Mouse (Mus musculus) inflammation-experienced regulatory T-cells, adult 16 weeks (primary cell): ENCODE results near the gene Mul1. TPM values are rescaled to one million over a fixed set of nuclear protein-coding genes. Genes with fewer than 3 reads are reported as not detected.

Source experiments
- polyA plus RNA-seq: library from polyadenylated mRNA; unstranded; fragments of 100-300 nt; shearing (Covaris generic); gene quantifications from one replicate; pipeline ENCODE4 v1.2.1, GENCODE M21; 2017

The Mul1 gene
- 13.7 TPM for polyA plus RNA-seq

GRCm38 (mm10) chr4:138434347-138435316, at the start of gene Mul1:
Gene Mul1, plus strand, starts transcription at chr4:138434671.

GRCm38 (mm10) chr4:138395971-138396645, 38.4 kb upstream of the Mul1 start, which contains the start of gene Fam43b:
Gene Fam43b, minus strand, starts transcription at chr4:138396528.

GRCm38 (mm10) chr4:138453753-138454570, 19.5 kb downstream of the Mul1 start, which contains the start of gene Camk2n1:
Gene Camk2n1, plus strand, starts transcription at chr4:138454314.

Other genes with a start within 250 kb of the Mul1 start
- gene Hp1bp3, start 218.4 kb upstream of the Mul1 start, polyA plus RNA-seq: 236 TPM
- not detected for gene Sh2d5, start 184.3 kb upstream of the Mul1 start, polyA plus RNA-seq
- gene Kif17, start 184.2 kb upstream of the Mul1 start, polyA plus RNA-seq: not detected
- 162 TPM for gene Ddost, start 129.9 kb upstream of the Mul1 start, polyA plus RNA-seq
- gene Pink1, start 108.4 kb upstream of the Mul1 start, polyA plus RNA-seq: 18.3 TPM
- not detected for gene Cda, start 66.7 kb upstream of the Mul1 start, polyA plus RNA-seq
- gene Fam43b, start 38.1 kb upstream of the Mul1 start, polyA plus RNA-seq: not detected
- 0.46 TPM for gene Camk2n1, start 19.6 kb downstream of the Mul1 start, polyA plus RNA-seq
- gene Vwa5b1, start 201.2 kb downstream of the Mul1 start, polyA plus RNA-seq: not detected